Comparison of ENCODE assay signal across 10 mouse cellular contexts in genomic region chr2:30654582-30654981, GRCm38 (mm10). TPM values are rescaled to one million over a fixed set of nuclear protein-coding genes. Genes with fewer than 3 reads are reported as not detected.
DNase-seq lines count a peak whose midpoint lies in the region; ATAC-seq and TF ChIP-seq lines count a peak whose summit lies in the region.
"Had no signal": no experiment of that assay in that cellular context is flagged by ENCODE, and none has a peak within 500 bp of the region (broad histone marks: within the 10 kb centered on the region; RNA-seq: fewer than 3 reads in every experiment).

No protein-coding gene starts in this region.

- WGBS in forebrain, embryonic 13.5 days: 78% methylated on average over 6 of the region's 6 CpGs
- 71% methylated on average over 6 of the region's 6 CpGs for WGBS in kidney, embryonic 15.5 days
- 63% methylated on average over 6 of the region's 6 CpGs for whole genome bisulfite sequencing in midbrain, embryonic 15.5 days

- H3K9me3 ChIP-seq in forebrain, embryonic 13.5 days (replicated peaks): peaks cover 3% of the 10 kb centered on the region; the same call in 1 of the 2 replicates
- no peaks in the 10 kb centered on the region for H3K9me3 ChIP-seq in kidney, embryonic 15.5 days (replicated peaks)
- no peaks in the 10 kb centered on the region for H3K9me3 ChIP-seq in midbrain, embryonic 15.5 days
- H3K9me3 ChIP-seq: liver, embryonic 15.5 days had no signal

- no peak overlapping the region for H3K9ac ChIP-seq in forebrain, embryonic 13.5 days
- H3K9ac ChIP-seq in kidney, embryonic 15.5 days: no peak overlapping the region
- H3K9ac ChIP-seq in midbrain, embryonic 15.5 days: no peak overlapping the region
- H3K9ac ChIP-seq: liver, embryonic 15.5 days had no signal

- no peaks in the 10 kb centered on the region for H3K36me3 ChIP-seq in forebrain, embryonic 13.5 days (ENCODE audit: poor library complexity, severe bottlenecking)
- no peaks in the 10 kb centered on the region for H3K36me3 ChIP-seq in kidney, embryonic 15.5 days
- no peaks in the 10 kb centered on the region for H3K36me3 ChIP-seq in midbrain, embryonic 15.5 days (replicated peaks)
- H3K36me3 ChIP-seq: liver, embryonic 15.5 days had no signal

- no peak for TF ChIP-seq CTCF in gastrocnemius, adult 2 months (IDR thresholded peaks at IDR 0.05)

- intact Hi-C loops in gastrocnemius, adult 2 months (cut with DNase I): no loop called here

- no peaks in the 10 kb centered on the region for H3K27me3 ChIP-seq in forebrain, embryonic 13.5 days
- H3K27me3 ChIP-seq in kidney, embryonic 15.5 days: no peaks in the 10 kb centered on the region
- H3K27me3 ChIP-seq in midbrain, embryonic 15.5 days (replicated peaks): no peaks in the 10 kb centered on the region

- peak overlapping the region; percentile 10; the same call in 1 of the 2 replicates for H3K27ac ChIP-seq in gastrocnemius, adult 2 months
- H3K27ac ChIP-seq in forebrain, embryonic 13.5 days: peak overlapping the region; percentile 94
- H3K27ac ChIP-seq in kidney, embryonic 15.5 days: peak overlapping the region; percentile 96
- peak overlapping the region; percentile 95 for H3K27ac ChIP-seq in midbrain, embryonic 15.5 days
- H3K27ac ChIP-seq: heart, adult 2 months; liver, embryonic 15.5 days had no signal

- H3K4me3 ChIP-seq in gastrocnemius, adult 2 months: no peak overlapping the region
- no peak overlapping the region for H3K4me3 ChIP-seq in forebrain, embryonic 13.5 days
- no peak overlapping the region for H3K4me3 ChIP-seq in kidney, embryonic 15.5 days (replicated peaks)
- H3K4me3 ChIP-seq in midbrain, embryonic 15.5 days: no peak overlapping the region
- H3K4me3 ChIP-seq: heart, adult 2 months; liver, embryonic 15.5 days had no signal

- ATAC-seq in forebrain, embryonic 13.5 days: no peak
- no peak for ATAC-seq in kidney, embryonic 15.5 days (replicated peaks; ENCODE audit: low FRiP score)
- ATAC-seq in midbrain, embryonic 15.5 days (replicated peaks): no peak

- peak; percentile 39 for DNase-seq in gastrocnemius, adult 2 months
- no peak for DNase-seq in gastrocnemius, adult 18-20 months (ENCODE audit: low spot score)
- no peak for DNase-seq in right cerebral cortex, postnatal 25 days
- no peak for DNase-seq in yolk sac, embryonic 10.5 days (ENCODE audit: low spot score)
- DNase-seq in testis, postnatal 10 days (ENCODE audit: low spot score): no peak

- no peak overlapping the region for H3K4me2 ChIP-seq in forebrain, embryonic 13.5 days
- H3K4me2 ChIP-seq in kidney, embryonic 15.5 days: no peak overlapping the region
- H3K4me2 ChIP-seq in midbrain, embryonic 15.5 days: no peak overlapping the region
- H3K4me2 ChIP-seq: liver, embryonic 15.5 days had no signal

- peaks cover 88% of the 10 kb centered on the region for H3K4me1 ChIP-seq in forebrain, embryonic 13.5 days
- H3K4me1 ChIP-seq in kidney, embryonic 15.5 days: peaks cover 80% of the 10 kb centered on the region
- H3K4me1 ChIP-seq in midbrain, embryonic 15.5 days: peaks cover 96% of the 10 kb centered on the region

RNA-seq across cellular contexts. Expression of gene Cstad, which starts 59.7 kb away (rescaled TPM):
- total RNA-seq in gastrocnemius, adult 2 months (2021): 1 to 10 TPM in 1 of 2 experiments, under 1 TPM in 1; 0.47 to 1.8 TPM
- 1 to 10 TPM; 1.1 TPM for total RNA-seq in gastrocnemius, adult 18-20 months (2021)
- 0.49 and 1.1 TPM in 2 replicates for polyA plus RNA-seq in forebrain, embryonic 13.5 days (2015; fragmentation: Nextera tagmentation; extraction: Ambion mirVana)
- 1.2 and 1.8 TPM in 2 replicates for polyA plus RNA-seq in kidney, embryonic 15.5 days (2015; fragmentation: Nextera tagmentation; extraction: Ambion mirVana)
- 0.51 and 0.63 TPM in 2 replicates for polyA plus RNA-seq in midbrain, embryonic 15.5 days (2015; fragmentation: Nextera tagmentation; extraction: Ambion mirVana)
- polyA plus RNA-seq: liver, embryonic 15.5 days had no signal

Comparison
In these comparisons a context has a peak if more than half of its experiments do, and no peak if none do; other contexts are left out.
1. H3K27ac ChIP-seq: peak in every context shown above with its lines; median percentile 96 in kidney, embryonic 15.5 days; 95 in midbrain, embryonic 15.5 days; 94 in forebrain, embryonic 13.5 days; 10 in gastrocnemius, adult 2 months.